Mouse (Mus musculus): Measurements from ENCODE around the gene Hgd. TPM values are rescaled to one million over a fixed set of nuclear protein-coding genes. Genes with fewer than 3 reads are reported as not detected.

Hgd gene
- not detected for total RNA-seq (2021)
- long read RNA-seq, result 0 reads

- no peak for DNase-seq (ENCODE audit: low spot score in 2 of 2)
These were observed at the start of gene Hgd for GRCm38 (mm10) chr16:37579994-37580393. Hgd (plus strand) TSS chr16:37580153.

GRCm38 (mm10) chr16:37530170-37530569, 49.8 kb upstream of the Hgd start:
- DNase-seq (ENCODE audit: low spot score in 2 of 2), result no peak

GRCm38 (mm10) chr16:37532046-37532445, 47.9 kb upstream of the Hgd start:
- DNase-seq (ENCODE audit: low spot score in 2 of 2), result peak in 1 of 2 experiments; percentile 25

- no peak for DNase-seq (ENCODE audit: low spot score in 2 of 2)
These were observed 46.4 kb upstream of the Hgd start for GRCm38 (mm10) chr16:37533369-37534068.

GRCm38 (mm10) chr16:37539240-37539610, 40.7 kb upstream of the Hgd start:
- no peak for DNase-seq (ENCODE audit: low spot score in 2 of 2)

GRCm38 (mm10) chr16:37539611-37540580, 40.1 kb upstream of the Hgd start, which contains the start of the genes Gtf2e1 and Rabl3:
Gtf2e1 (minus strand) TSS chr16:37539789.
Rabl3 (plus strand) TSS chr16:37539885.
- DNase-seq (ENCODE audit: low spot score in 2 of 2), result peak; percentile 98 to 99

- no peak for DNase-seq (ENCODE audit: low spot score in 2 of 2)
These were observed 39.2 kb upstream of the Hgd start for GRCm38 (mm10) chr16:37540776-37541175.

- no peak for DNase-seq (ENCODE audit: low spot score in 2 of 2)
These were observed 33.6 kb upstream of the Hgd start for GRCm38 (mm10) chr16:37546312-37546711.

GRCm38 (mm10) chr16:37550266-37550665, 29.7 kb upstream of the Hgd start:
- no peak for DNase-seq (ENCODE audit: low spot score in 2 of 2)

GRCm38 (mm10) chr16:37550981-37551380, 29.0 kb upstream of the Hgd start:
- no peak for DNase-seq (ENCODE audit: low spot score in 2 of 2)

- DNase-seq (ENCODE audit: low spot score in 2 of 2), result no peak
These were observed 27.1 kb upstream of the Hgd start for GRCm38 (mm10) chr16:37552824-37553223.

- no peak for DNase-seq (ENCODE audit: low spot score in 2 of 2)
These were observed 17.5 kb upstream of the Hgd start for GRCm38 (mm10) chr16:37562414-37562813.

GRCm38 (mm10) chr16:37562961-37563360, 17.0 kb upstream of the Hgd start:
- peak in 1 of 2 experiments; percentile 28 for DNase-seq (ENCODE audit: low spot score in 2 of 2)

- DNase-seq (ENCODE audit: low spot score in 2 of 2), result no peak
These were observed 14.8 kb upstream of the Hgd start for GRCm38 (mm10) chr16:37565117-37565516.

GRCm38 (mm10) chr16:37566107-37566506, 13.8 kb upstream of the Hgd start:
- DNase-seq (ENCODE audit: low spot score in 2 of 2), result peak; percentile 23 to 57

- no peak for DNase-seq (ENCODE audit: low spot score in 2 of 2)
These were observed 12.6 kb upstream of the Hgd start for GRCm38 (mm10) chr16:37567113-37568050.

GRCm38 (mm10) chr16:37571554-37571953, 8.4 kb upstream of the Hgd start:
- no peak for DNase-seq (ENCODE audit: low spot score in 2 of 2)

GRCm38 (mm10) chr16:37572117-37572754, 7.7 kb upstream of the Hgd start:
- no peak for DNase-seq (ENCODE audit: low spot score in 2 of 2)

GRCm38 (mm10) chr16:37573061-37573460, 6.9 kb upstream of the Hgd start:
- no peak for DNase-seq (ENCODE audit: low spot score in 2 of 2)

GRCm38 (mm10) chr16:37575325-37575724, 4.6 kb upstream of the Hgd start:
- DNase-seq (ENCODE audit: low spot score in 2 of 2), result no peak
